Mouse (Mus musculus) neural tube, embryonic 12.5 days (tissue): ENCODE measurements at regions not wholly inside any gene's neighbourhood (a gene's known extent, or its start where the extent isn't known, plus 50 kb on each side); places are given as distances from the start of the nearest gene placed in this dataset.
A peak's percentile ranks its signal among the peaks of the same experiment; 100 is the strongest.

Experiments
- ATAC-seq: fragments of 200-750 bp; cut with Nextera tagmentation; 2 replicates; pipeline ENCODE4 v1.8.0; 2017; ENCODE audit warnings: low read depth, mild to moderate bottlenecking, moderate TSS enrichment, moderate library complexity; ENCODE audit not compliant: low FRiP score
- H3K27ac ChIP-seq: fragments of 300-500 bp; sonication (generic); 2 replicates; pipeline ENCODE4 v1.5.1; 2016
- H3K27me3 ChIP-seq: fragments of 300-500 bp; sonication (generic); replicated peaks from 2 replicates; pipeline ENCODE4 v1.6.1; 2016; ENCODE audit warnings: mild to moderate bottlenecking
- H3K36me3 ChIP-seq: fragments of 300-500 bp; sonication (generic); 2 replicates; pipeline ENCODE4 v1.6.1; 2016; ENCODE audit warnings: mild to moderate bottlenecking
- H3K4me1 ChIP-seq: fragments of 300-500 bp; sonication (generic); 2 replicates; pipeline ENCODE4 v1.6.1; 2016
- H3K4me2 ChIP-seq: fragments of 300-500 bp; sonication (generic); replicated peaks from 2 replicates; pipeline ENCODE4 v1.6.1; 2016; ENCODE audit warnings: mild to moderate bottlenecking
- H3K4me3 ChIP-seq: fragments of 300-500 bp; sonication (generic); 2 replicates; pipeline ENCODE4 v1.5.1; 2016
- H3K9ac ChIP-seq: fragments of 300-500 bp; sonication (generic); 2 replicates; pipeline ENCODE4 v1.6.1; 2016; ENCODE audit warnings: mild to moderate bottlenecking
- H3K9me3 ChIP-seq: fragments of 300-500 bp; sonication (generic); 2 replicates; pipeline ENCODE4 v1.6.1; 2016; ENCODE audit warnings: mild to moderate bottlenecking
- WGBS: fragments of 180-500 bp; shearing (Covaris S2); methylation state at CpG from one replicate; pipeline ENCODE4 v1.1.7; 2016; 5-methylcytosine and 5-hydroxymethylcytosine counted together

- no peak overlapping the region for H3K27ac ChIP-seq
- WGBS: 52% methylated on average over 8 of the region's 8 CpGs
- 0 out of 2 replicates have a peak, but pooled peaks cover under 1% of the 10 kb centered on the region for H3K4me1 ChIP-seq
- no peaks in the 10 kb centered on the region for H3K9me3 ChIP-seq
- H3K4me3 ChIP-seq: no peak overlapping the region
- H3K9ac ChIP-seq: no peak overlapping the region
- ATAC-seq: no peak
- no peak overlapping the region for H3K4me2 ChIP-seq
- no peaks in the 10 kb centered on the region for H3K36me3 ChIP-seq
- H3K27me3 ChIP-seq: 0 out of 2 replicates have a peak, but pooled peaks cover 3% of the 10 kb centered on the region
Measured at GRCm38 (mm10) chr6:99819255-99819929, 93.2 kb upstream of the Prok2 start.

- 0 out of 2 replicates have a peak, but pooled peaks cover 3% of the 10 kb centered on the region for H3K27me3 ChIP-seq
- WGBS: 91% methylated on average over 6 of the region's 6 CpGs
- no peak overlapping the region for H3K4me2 ChIP-seq
- H3K4me3 ChIP-seq: no peak overlapping the region
- no peaks in the 10 kb centered on the region for H3K4me1 ChIP-seq
- no peak overlapping the region for H3K27ac ChIP-seq
- H3K9me3 ChIP-seq: no peaks in the 10 kb centered on the region
- H3K36me3 ChIP-seq: no peaks in the 10 kb centered on the region
- H3K9ac ChIP-seq: no peak overlapping the region
- ATAC-seq: no peak
Measured at GRCm38 (mm10) chr6:99818486-99818885, 92.3 kb upstream of the Prok2 start.

GRCm38 (mm10) chr6:99817245-99817644, 91.1 kb upstream of the Prok2 start:
- 0 out of 2 replicates have a peak, but pooled peaks cover 2% of the 10 kb centered on the region for H3K27me3 ChIP-seq
- 96% methylated on average over 1 of the region's 1 CpGs for WGBS
- H3K4me3 ChIP-seq: no peak overlapping the region
- no peak overlapping the region for H3K27ac ChIP-seq
- no peaks in the 10 kb centered on the region for H3K36me3 ChIP-seq
- no peak overlapping the region for H3K9ac ChIP-seq
- no peaks in the 10 kb centered on the region for H3K9me3 ChIP-seq
- H3K4me2 ChIP-seq: no peak overlapping the region
- no peak for ATAC-seq
- H3K4me1 ChIP-seq: no peaks in the 10 kb centered on the region

GRCm38 (mm10) chr6:99813102-99813501, 86.9 kb upstream of the Prok2 start:
- 90% methylated on average over 4 of the region's 4 CpGs for WGBS
- H3K36me3 ChIP-seq: no peaks in the 10 kb centered on the region
- no peak overlapping the region for H3K4me3 ChIP-seq
- H3K27ac ChIP-seq: no peak overlapping the region
- H3K9ac ChIP-seq: no peak overlapping the region
- no peaks in the 10 kb centered on the region for H3K4me1 ChIP-seq
- no peaks in the 10 kb centered on the region for H3K9me3 ChIP-seq
- no peak overlapping the region for H3K4me2 ChIP-seq
- ATAC-seq: no peak
- no peaks in the 10 kb centered on the region for H3K27me3 ChIP-seq

- Histone ChIP-seq H3K27ac (no peak overlapping the region), H3K4me3 (no peak overlapping the region), H3K27me3 (no peaks in the 10 kb centered on the region), H3K9ac (no peak overlapping the region), H3K4me1 (no peaks in the 10 kb centered on the region), H3K36me3 (no peaks in the 10 kb centered on the region), H3K4me2 (no peak overlapping the region), H3K9me3 (no peaks in the 10 kb centered on the region)
- ATAC-seq: no peak
- 86% methylated on average over 4 of the region's 4 CpGs for WGBS
Measured at GRCm38 (mm10) chr6:99811842-99812241, 85.7 kb upstream of the Prok2 start.

- no peaks in the 10 kb centered on the region for H3K36me3 ChIP-seq
- no peak overlapping the region for H3K27ac ChIP-seq
- no peak overlapping the region for H3K4me3 ChIP-seq
- ATAC-seq: no peak
- no peaks in the 10 kb centered on the region for H3K4me1 ChIP-seq
- no peaks in the 10 kb centered on the region for H3K9me3 ChIP-seq
- H3K27me3 ChIP-seq: no peaks in the 10 kb centered on the region
- no peak overlapping the region for H3K9ac ChIP-seq
- 80% methylated on average over 9 of the region's 9 CpGs for WGBS
- no peak overlapping the region for H3K4me2 ChIP-seq
Measured at GRCm38 (mm10) chr6:99810974-99811798, 85.0 kb upstream of the Prok2 start.

GRCm38 (mm10) chr6:99804905-99805245, 78.7 kb upstream of the Prok2 start:
- H3K4me2 ChIP-seq: peak overlapping the region; percentile 49
- no peak overlapping the region for H3K9ac ChIP-seq
- H3K36me3 ChIP-seq: no peaks in the 10 kb centered on the region
- H3K27me3 ChIP-seq: peaks cover 6% of the 10 kb centered on the region; the same call in 1 of the 2 replicates
- 51% methylated on average over 10 of the region's 10 CpGs for WGBS
- no peaks in the 10 kb centered on the region for H3K9me3 ChIP-seq
- no peak overlapping the region for H3K4me3 ChIP-seq
- no peak overlapping the region for H3K27ac ChIP-seq
- H3K4me1 ChIP-seq: peaks cover 7% of the 10 kb centered on the region
- peak; percentile 53; the same call in 1 of the 2 replicates for ATAC-seq

- Histone ChIP-seq H3K9me3 (no peaks in the 10 kb centered on the region), H3K4me1 (peaks cover 7% of the 10 kb centered on the region), H3K4me2 (peak overlapping the region; percentile 49), H3K9ac (0 out of 2 replicates have a peak overlapping the region, but pooled peaks have one; percentile 22), H3K36me3 (no peaks in the 10 kb centered on the region), H3K27ac (no peak overlapping the region), H3K27me3 (peaks cover 6% of the 10 kb centered on the region; the same call in 1 of the 2 replicates), H3K4me3 (no peak overlapping the region)
- WGBS: 26% methylated on average over 25 of the region's 25 CpGs
- peak; percentile 83 for ATAC-seq
Measured at GRCm38 (mm10) chr6:99803983-99804904, 78.1 kb upstream of the Prok2 start.

GRCm38 (mm10) chr6:99800919-99801318, 74.7 kb upstream of the Prok2 start:
- peaks cover 6% of the 10 kb centered on the region; the same call in 1 of the 2 replicates for H3K27me3 ChIP-seq
- 71% methylated on average over 6 of the region's 6 CpGs for WGBS
- H3K4me2 ChIP-seq: no peak overlapping the region

GRCm38 (mm10) chr6:99800324-99800723, 74.1 kb upstream of the Prok2 start:
- Histone ChIP-seq H3K27me3 (peaks cover 5% of the 10 kb centered on the region; the same call in 1 of the 2 replicates), H3K27ac (no peak overlapping the region), H3K4me2 (no peak overlapping the region), H3K4me1 (peaks cover 7% of the 10 kb centered on the region), H3K9ac (no peak overlapping the region), H3K36me3 (no peaks in the 10 kb centered on the region), H3K9me3 (no peaks in the 10 kb centered on the region), H3K4me3 (no peak overlapping the region)
- ATAC-seq: no peak
- WGBS: 53% methylated on average over 14 of the region's 14 CpGs

More at GRCm38 (mm10) chr6:99800919-99801318, 74.7 kb upstream of the Prok2 start:
- Histone ChIP-seq H3K9me3 (no peaks in the 10 kb centered on the region), H3K27ac (no peak overlapping the region), H3K4me1 (peaks cover 7% of the 10 kb centered on the region), H3K36me3 (no peaks in the 10 kb centered on the region), H3K4me3 (no peak overlapping the region), H3K9ac (no peak overlapping the region)
- no peak for ATAC-seq

- no peak overlapping the region for H3K4me3 ChIP-seq
- no peak overlapping the region for H3K9ac ChIP-seq
- H3K4me1 ChIP-seq: no peaks in the 10 kb centered on the region
- WGBS: 91% methylated on average over 12 of the region's 12 CpGs
- no peaks in the 10 kb centered on the region; the same call in 1 of the 2 replicates for H3K27me3 ChIP-seq
- no peaks in the 10 kb centered on the region for H3K9me3 ChIP-seq
- H3K27ac ChIP-seq: no peak overlapping the region
- no peak for ATAC-seq
- no peak overlapping the region for H3K4me2 ChIP-seq
- H3K36me3 ChIP-seq: no peaks in the 10 kb centered on the region
Measured at GRCm38 (mm10) chr6:99796390-99796789, 70.2 kb upstream of the Prok2 start.

- H3K27ac ChIP-seq: no peak overlapping the region
- no peaks in the 10 kb centered on the region for H3K36me3 ChIP-seq
- 69% methylated on average over 10 of the region's 10 CpGs for WGBS
- H3K27me3 ChIP-seq: no peaks in the 10 kb centered on the region; the same call in 1 of the 2 replicates
- no peak overlapping the region for H3K4me2 ChIP-seq
- ATAC-seq: no peak
- no peaks in the 10 kb centered on the region for H3K4me1 ChIP-seq
- no peak overlapping the region for H3K9ac ChIP-seq
- H3K4me3 ChIP-seq: no peak overlapping the region
- H3K9me3 ChIP-seq: no peaks in the 10 kb centered on the region
Measured at GRCm38 (mm10) chr6:99793546-99793945, 67.4 kb upstream of the Prok2 start.
